Mouse (Mus musculus) lung, postnatal 4 days (tissue): Measurements from ENCODE around the gene Polr2e.

Experiments
- DNase-seq, 2 experiments: peaks; one replicate each; pipeline ENCODE4 v3.0.0; 2021

Polr2e gene

GRCm38 (mm10) chr10:79986963-79987362 is 52.6 kb downstream of the Polr2e start:
- DNase-seq: peak; percentile 94 to 95

DNA sequence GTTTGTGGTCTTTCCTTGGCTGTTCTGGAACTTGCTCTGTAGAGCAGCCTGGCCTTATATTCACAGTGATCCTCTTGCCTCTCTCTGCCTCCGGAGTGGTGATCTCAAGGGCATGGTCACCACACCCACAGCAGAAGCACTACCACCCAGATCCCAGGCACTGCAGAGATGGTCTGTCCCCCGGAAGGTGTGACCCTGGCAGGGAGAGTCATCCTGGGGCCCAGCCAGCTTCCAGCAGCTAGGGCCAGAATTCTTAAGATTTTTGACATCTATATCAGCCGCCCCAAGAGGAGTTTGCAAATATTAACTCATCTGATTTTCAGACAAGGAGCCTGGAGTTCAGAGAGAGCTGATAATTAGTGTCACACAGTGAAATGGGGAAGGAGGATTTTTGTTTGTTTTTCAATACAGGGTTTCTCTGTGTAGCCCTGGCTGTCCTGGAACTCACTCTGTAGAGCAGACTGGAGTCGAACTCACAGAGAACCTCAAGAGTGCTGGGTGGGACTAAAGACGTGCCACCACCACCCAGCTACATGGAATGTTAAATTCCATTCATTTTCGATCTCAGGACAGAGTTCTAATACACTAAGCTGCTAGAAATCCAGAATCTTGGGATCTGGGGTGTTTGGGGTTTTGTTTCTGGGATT is 53.2 kb downstream of the Polr2e start:
- DNase-seq: peak; percentile 72 to 89
